Mouse (Mus musculus) lung, embryonic 14.5 days (tissue): Measurements from ENCODE around the gene Nme1. TPM values are rescaled to one million over a fixed set of nuclear protein-coding genes. Genes with fewer than 3 reads are reported as not detected.
A peak's percentile ranks its signal among the peaks of the same experiment; 100 is the strongest.

Source experiments
- ATAC-seq: fragments of 200-750 bp; cut with Nextera tagmentation; 2 replicates; pipeline ENCODE4 v1.8.0; 2017; ENCODE audit warnings: mild to moderate bottlenecking, moderate TSS enrichment, moderate library complexity; ENCODE audit not compliant: insufficient read depth
- DNase-seq: peaks from one replicate; pipeline ENCODE4 v3.0.0-alpha.2; 2015
- H3K27ac ChIP-seq: fragments of 300-500 bp; sonication (generic); 2 replicates; pipeline ENCODE4 v1.5.1; 2014; ENCODE audit warnings: low read depth, mild to moderate bottlenecking, moderate library complexity
- H3K27me3 ChIP-seq: fragments of 300-500 bp; sonication (generic); 2 replicates; pipeline ENCODE4 v1.6.1; 2014; ENCODE audit warnings: low read length, control low read depth; ENCODE audit not compliant: insufficient read depth
- H3K36me3 ChIP-seq: fragments of 300-500 bp; sonication (generic); 2 replicates; pipeline ENCODE4 v1.6.1; 2014; ENCODE audit warnings: control low read depth; ENCODE audit not compliant: insufficient read depth
- H3K4me1 ChIP-seq: fragments of 300-500 bp; sonication (generic); 2 replicates; pipeline ENCODE4 v1.6.1; 2014; ENCODE audit warnings: antibody characterized with exemption, control low read depth; ENCODE audit not compliant: insufficient read depth
- H3K4me2 ChIP-seq: fragments of 300-500 bp; sonication (generic); 2 replicates; pipeline ENCODE4 v1.6.1; 2014; ENCODE audit warnings: mild to moderate bottlenecking
- H3K4me3 ChIP-seq: fragments of 300-500 bp; sonication (generic); 2 replicates; pipeline ENCODE4 v1.5.1; 2014; ENCODE audit warnings: low read depth, low read length
- H3K9ac ChIP-seq: fragments of 300-500 bp; sonication (generic); 2 replicates; pipeline ENCODE4 v1.6.1; 2014
- H3K9me3 ChIP-seq: fragments of 300-500 bp; sonication (generic); 2 replicates; pipeline ENCODE4 v1.6.1; 2016; ENCODE audit warnings: low read depth, low read length, control low read depth
- CTCF ChIP-seq: IDR thresholded peaks from 2 replicates; pipeline ENCODE4 v1.5.1; 2016; ENCODE audit warnings: antibody characterized with exemption, low read depth
- WGBS: fragments of 180-500 bp; shearing (Covaris S2); extraction: QIAGEN DNeasy Blood & Tissue Kit; methylation state at CpG from one replicate; pipeline ENCODE4 v1.1.7; 2014; 5-methylcytosine and 5-hydroxymethylcytosine counted together
- polyA plus RNA-seq: library from polyadenylated mRNA; unstranded; fragments of >200 nt; fragmentation: Nextera tagmentation; extraction: Ambion mirVana; gene quantifications from 2 replicates; pipeline ENCODE4 v1.2.1, GENCODE M21; 2014

The Nme1 gene
- 168 and 197 TPM in 2 replicates for polyA plus RNA-seq

- Histone ChIP-seq H3K27me3 (no peaks in the 10 kb centered on the region), H3K4me1 (no peaks in the 10 kb centered on the region), H3K36me3 (peaks cover 27% of the 10 kb centered on the region), H3K27ac (peak within 1 kb of the TSS; percentile 77), H3K9me3 (no peaks in the 10 kb centered on the region), H3K4me3 (peak within 1 kb of the TSS; percentile 75), H3K9ac (peak within 1 kb of the TSS; percentile 83), H3K4me2 (peak within 1 kb of the TSS; percentile 63)
- TF ChIP-seq CTCF, result peak; percentile 90
- under 1% methylated on average over 40 of the region's 40 CpGs for WGBS
- ATAC-seq (peak; percentile 97), DNase-seq (peak; percentile 100)
Measured at GRCm38 (mm10) chr11:93968005-93968847, at the start of gene Nme1, which contains the start of gene Gm20390. Nme1 (minus strand) TSS chr11:93968521. Gm20390 (minus strand) TSS chr11:93968293.

- H3K4me1 ChIP-seq, result no peaks in the 10 kb centered on the region
- 92% methylated on average over 2 of the region's 2 CpGs for WGBS
- H3K27ac ChIP-seq, result no peak overlapping the region
- DNase-seq (no peak), ATAC-seq (no peak)
- no peak overlapping the region for H3K4me3 ChIP-seq
- no peak overlapping the region for H3K4me2 ChIP-seq
- no peak for TF ChIP-seq CTCF
- H3K9me3 ChIP-seq, result no peaks in the 10 kb centered on the region
- no peaks in the 10 kb centered on the region for H3K27me3 ChIP-seq
- H3K9ac ChIP-seq, result no peak overlapping the region
- no peaks in the 10 kb centered on the region for H3K36me3 ChIP-seq
Measured at GRCm38 (mm10) chr11:94003346-94003745, 35.0 kb upstream of the Nme1 start.

GRCm38 (mm10) chr11:93999276-93999675 is 31.0 kb upstream of the Nme1 start:
- ATAC-seq (no peak), DNase-seq (no peak)
- H3K4me3 ChIP-seq, result no peak overlapping the region
- H3K36me3 ChIP-seq, result 0 out of 2 replicates have a peak, but pooled peaks cover 3% of the 10 kb centered on the region
- H3K9me3 ChIP-seq, result no peaks in the 10 kb centered on the region
- no peak overlapping the region for H3K9ac ChIP-seq
- H3K4me2 ChIP-seq, result no peak overlapping the region
- H3K27ac ChIP-seq, result no peak overlapping the region
- no peak for TF ChIP-seq CTCF
- peaks cover 2% of the 10 kb centered on the region; the same call in 1 of the 2 replicates for H3K4me1 ChIP-seq
- no peaks in the 10 kb centered on the region for H3K27me3 ChIP-seq

GRCm38 (mm10) chr11:93997141-93997775 is 28.9 kb upstream of the Nme1 start:
- Histone ChIP-seq H3K27me3 (no peaks in the 10 kb centered on the region), H3K9ac (peak overlapping the region; percentile 87), H3K27ac (0 out of 2 replicates have a peak overlapping the region, but pooled peaks have one; percentile 97), H3K36me3 (0 out of 2 replicates have a peak, but pooled peaks cover 3% of the 10 kb centered on the region), H3K4me3 (peak overlapping the region; percentile 96), H3K4me1 (peaks cover 2% of the 10 kb centered on the region; the same call in 1 of the 2 replicates), H3K4me2 (peak overlapping the region; percentile 82), H3K9me3 (no peaks in the 10 kb centered on the region)
- ATAC-seq (no peak), DNase-seq (peak; percentile 54)
- TF ChIP-seq CTCF, result no peak
- 29% methylated on average over 13 of the region's 13 CpGs for WGBS

- Histone ChIP-seq H3K9ac (peak overlapping the region; percentile 87), H3K4me2 (peak overlapping the region; percentile 82), H3K9me3 (no peaks in the 10 kb centered on the region), H3K27me3 (no peaks in the 10 kb centered on the region), H3K27ac (peak overlapping the region; percentile 97), H3K36me3 (0 out of 2 replicates have a peak, but pooled peaks cover 3% of the 10 kb centered on the region), H3K4me3 (peak overlapping the region; percentile 96), H3K4me1 (peaks cover 2% of the 10 kb centered on the region; the same call in 1 of the 2 replicates)
- DNase-seq (peak; percentile 51), ATAC-seq (peak; percentile 35)
- under 1% methylated on average over 58 of the region's 58 CpGs for WGBS
- peak; percentile 34 for TF ChIP-seq CTCF
Measured at GRCm38 (mm10) chr11:93996306-93997140, 28.2 kb upstream of the Nme1 start.

- under 1% methylated on average over 68 of the region's 70 CpGs for WGBS
- Histone ChIP-seq H3K4me1 (peaks cover 2% of the 10 kb centered on the region; the same call in 1 of the 2 replicates), H3K9me3 (no peaks in the 10 kb centered on the region), H3K36me3 (0 out of 2 replicates have a peak, but pooled peaks cover 3% of the 10 kb centered on the region), H3K27ac (peak within 1 kb of the TSS; percentile 97), H3K27me3 (no peaks in the 10 kb centered on the region), H3K4me2 (peak within 1 kb of the TSS; percentile 82), H3K9ac (peak within 1 kb of the TSS; percentile 87), H3K4me3 (peak within 1 kb of the TSS; percentile 96)
- no peak for TF ChIP-seq CTCF
- DNase-seq (peak; percentile 97), ATAC-seq (peak; percentile 92)
Measured at GRCm38 (mm10) chr11:93995720-93996305, 27.5 kb upstream of the Nme1 start, which contains the start of gene Spag9. Spag9 (plus strand) TSS chr11:93996091.
